Mouse (Mus musculus): Measurements from ENCODE around the gene Dnase2a. TPM values are rescaled to one million over a fixed set of nuclear protein-coding genes. Genes with fewer than 3 reads are reported as not detected.

Dnase2a gene
- total RNA-seq, 2 experiments from 2014 or later = 2.5 to 2.9 TPM

GRCm38 (mm10) chr8:84963952-84964351, 55.6 kb downstream of the Dnase2a start:
- no peak for DNase-seq (ENCODE audit: extremely low spot score in 1 of 2, low spot score in 2 of 2)
- intact Hi-C loops (cut with DNase I) = no loop called here

DNA sequence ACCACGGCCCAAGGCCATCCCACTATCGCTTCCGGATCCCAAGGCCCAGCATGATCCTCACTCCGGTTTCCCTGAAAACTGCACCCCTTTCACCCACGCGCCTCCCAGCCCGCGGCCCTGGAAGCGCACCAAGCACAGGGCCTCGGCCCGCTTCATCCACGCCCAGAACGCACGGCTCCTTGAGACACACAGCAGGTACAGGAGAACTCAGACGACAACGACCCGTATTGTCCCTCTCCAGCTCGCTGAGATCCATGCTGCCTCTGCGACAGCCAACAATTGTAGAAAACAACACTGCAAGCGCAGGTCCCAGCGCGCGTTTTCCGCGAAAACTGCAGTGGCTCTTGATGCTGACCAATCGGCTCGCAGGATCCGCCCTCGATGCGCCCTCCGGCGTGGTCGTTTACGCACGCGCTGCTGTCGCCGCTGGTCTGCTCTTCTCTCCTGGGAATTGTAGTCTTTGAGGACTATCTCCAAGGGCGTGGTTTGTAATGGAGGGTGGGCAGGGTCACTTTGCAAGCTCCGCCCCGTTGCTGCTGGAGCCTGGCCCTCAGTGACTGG, 57.5 kb downstream of the Dnase2a start:
- intact Hi-C loops (cut with DNase I) = no loop called here
- DNase-seq (ENCODE audit: extremely low spot score in 1 of 2, low spot score in 2 of 2) = peak; percentile 92 to 96

- intact Hi-C loops (cut with DNase I) = no loop called here
- DNase-seq (ENCODE audit: extremely low spot score in 1 of 2, low spot score in 2 of 2) = no peak
Measured at GRCm38 (mm10) chr8:84966603-84967002, 58.2 kb downstream of the Dnase2a start.

GRCm38 (mm10) chr8:84967532-84968304, 59.4 kb downstream of the Dnase2a start:
- intact Hi-C loops (cut with DNase I) = no loop called here
- DNase-seq (ENCODE audit: extremely low spot score in 1 of 2, low spot score in 2 of 2) = no peak

GRCm38 (mm10) chr8:84968650-84969049, 60.3 kb downstream of the Dnase2a start:
- no peak for DNase-seq (ENCODE audit: extremely low spot score in 1 of 2, low spot score in 2 of 2)
- intact Hi-C loops (cut with DNase I) = no loop called here

DNA sequence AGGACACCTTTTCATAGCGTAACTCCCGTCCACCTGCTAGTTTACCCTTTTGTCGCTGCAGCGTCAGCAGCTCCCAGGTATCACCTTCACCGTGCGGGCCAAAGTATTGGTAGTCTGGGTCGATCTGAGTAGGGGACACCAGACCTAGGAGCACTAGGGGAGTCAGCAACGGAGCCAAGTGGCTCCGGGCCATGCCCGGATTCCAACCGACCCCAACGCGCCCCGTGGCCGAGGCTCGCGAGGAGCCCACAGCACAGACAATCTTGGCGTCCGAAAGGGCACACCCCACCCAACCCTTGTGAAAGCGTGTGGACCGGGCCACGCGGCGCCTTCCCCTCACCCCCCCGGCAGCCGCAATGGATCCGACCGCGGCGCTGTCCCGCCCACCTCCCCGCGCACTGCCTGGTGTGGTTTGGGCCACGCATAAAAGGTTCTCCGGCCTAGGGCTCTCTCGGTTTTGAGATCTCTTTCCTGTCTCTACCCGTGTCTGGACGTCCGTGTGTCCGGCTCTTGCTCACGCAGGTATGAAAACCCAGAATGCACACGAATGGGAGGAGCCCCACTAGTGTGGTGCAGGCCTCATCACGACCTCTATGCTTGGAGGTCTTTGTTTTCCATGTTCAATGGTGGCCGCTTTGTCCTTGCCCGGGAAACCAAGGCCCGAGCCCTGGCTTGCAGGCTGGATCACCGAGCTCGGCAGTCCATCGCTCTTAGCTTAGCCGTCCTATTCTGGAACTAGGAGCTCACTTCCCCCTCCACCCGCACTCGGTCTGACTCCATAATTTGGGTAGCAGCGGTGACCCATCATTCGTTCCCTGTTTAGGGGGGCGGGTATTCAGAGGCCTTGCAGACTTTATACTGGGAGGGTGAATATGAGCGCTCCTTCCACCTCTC, 61.1 kb downstream of the Dnase2a start, which contains the start of the genes Gm49661, Prdx2 and Rnaseh2a:
Gene Gm49661 (minus strand): TSS at position 193 of the 894 bp plus-strand sequence.
Gene Prdx2 (plus strand): TSS at position 347 of the 894 bp plus-strand sequence.
Gene Rnaseh2a (minus strand): TSS at position 527 of the 894 bp plus-strand sequence.
- peak; percentile 62 to 84 for DNase-seq (ENCODE audit: extremely low spot score in 1 of 2, low spot score in 2 of 2)
- intact Hi-C loops (cut with DNase I) = loop anchor here (5.0 kb wide), 1 partner anchor 63 kb away; no protein-coding TSS in a partner anchor

- intact Hi-C loops (cut with DNase I) = loop anchor here (5.0 kb wide), 1 partner anchor 62 kb away; no protein-coding TSS in a partner anchor
Measured at GRCm38 (mm10) chr8:84970135-84970790, 61.9 kb downstream of the Dnase2a start.

GRCm38 (mm10) chr8:84970913-84971312, 62.6 kb downstream of the Dnase2a start:
- intact Hi-C loops (cut with DNase I) = loop anchor here (5.0 kb wide), 1 partner anchor 61 kb away; no protein-coding TSS in a partner anchor
- DNase-seq (ENCODE audit: extremely low spot score in 1 of 2, low spot score in 2 of 2) = no peak

More at GRCm38 (mm10) chr8:84970135-84970790, 61.9 kb downstream of the Dnase2a start:
- DNase-seq (ENCODE audit: extremely low spot score in 1 of 2, low spot score in 2 of 2) = no peak

Small RNAs within 50 kb of the gene (microRNA-seq; reads per million reads assigned to microRNA genes)
- gene Gm24197 (5.7 reads per million, percentile 20 among the genes with 10 or more reads in this experiment), gene Mir7069 (17.0 reads per million, percentile 37 among the genes with 10 or more reads in this experiment)

Other genes starting within 250 kb of the Dnase2a start
- gene Ier2, start 245.7 kb upstream of the Dnase2a start, total RNA-seq (2021) = 10 to 100 TPM; 10.9 to 12.3 TPM
- gene Trmt1, start 222.3 kb upstream of the Dnase2a start, total RNA-seq (2021) = 100 to 1,000 TPM; 103 to 106 TPM
- 10 to 100 TPM; 77.0 to 77.9 TPM for gene Nacc1, start 220.7 kb upstream of the Dnase2a start, total RNA-seq (2021)
- gene Lyl1, start 207.1 kb upstream of the Dnase2a start, total RNA-seq (2021) = 1 to 10 TPM; 4.3 to 4.5 TPM
- gene G430095P16Rik, start 185.6 kb upstream of the Dnase2a start, total RNA-seq (2021) = under 1 TPM in 1 of 2 experiments, not detected in 1; 0.51 TPM
- 100 to 1,000 TPM; 397 to 441 TPM for gene Nfix, start 108.2 kb upstream of the Dnase2a start, total RNA-seq (2021)
- 1 to 10 TPM; 7.4 to 8.3 TPM for gene Dand5, start 85.7 kb upstream of the Dnase2a start, total RNA-seq (2021)
- gene Gadd45gip1, start 77.0 kb upstream of the Dnase2a start, total RNA-seq (2021) = 10 to 100 TPM; 20.6 to 21.3 TPM
- gene Rad23a, start 67.9 kb upstream of the Dnase2a start, total RNA-seq (2021) = 10 to 100 TPM; 57.0 to 60.1 TPM
- 100 to 1,000 TPM; 455 to 481 TPM for gene Calr, start 61.6 kb upstream of the Dnase2a start, total RNA-seq (2021)
- 10 to 100 TPM; 59.5 to 65.8 TPM for gene Farsa, start 51.6 kb upstream of the Dnase2a start, total RNA-seq (2021)
- gene Syce2, start 36.4 kb upstream of the Dnase2a start, total RNA-seq (2021) = 10 to 100 TPM; 19.3 to 22.8 TPM
- gene Gcdh, start 14.6 kb upstream of the Dnase2a start, total RNA-seq (2021) = 10 to 100 TPM; 29.4 to 36.6 TPM
- gene Klf1, start 6.6 kb upstream of the Dnase2a start, total RNA-seq (2021) = not detected
- 100 to 1,000 TPM; 183 to 187 TPM for gene Mast1, start 28.8 kb downstream of the Dnase2a start, total RNA-seq (2021)
- gene Rtbdn, start 38.4 kb downstream of the Dnase2a start, total RNA-seq (2021) = 1 to 10 TPM; 4.2 to 4.6 TPM
- gene Gm49661, start 60.9 kb downstream of the Dnase2a start, total RNA-seq (2021) = not detected
- 100 to 1,000 TPM; 507 to 518 TPM for gene Prdx2, start 61.0 kb downstream of the Dnase2a start, total RNA-seq (2021)
- 10 to 100 TPM; 41.0 to 44.2 TPM for gene Rnaseh2a, start 61.2 kb downstream of the Dnase2a start, total RNA-seq (2021)
- 10 to 100 TPM; 29.9 to 33.0 TPM for gene Junb, start 70.2 kb downstream of the Dnase2a start, total RNA-seq (2021)
- gene Hook2, start 82.0 kb downstream of the Dnase2a start, total RNA-seq (2021) = 10 to 100 TPM; 13.4 to 13.9 TPM
- gene Best2, start 106.0 kb downstream of the Dnase2a start, total RNA-seq (2021) = not detected
- gene Asna1, start 116.7 kb downstream of the Dnase2a start, total RNA-seq (2021) = 100 to 1,000 TPM; 111 to 113 TPM
- 100 to 1,000 TPM; 139 to 145 TPM for gene Trir, start 118.3 kb downstream of the Dnase2a start, total RNA-seq (2021)
- gene Tnpo2, start 128.4 kb downstream of the Dnase2a start, total RNA-seq (2021) = 100 to 1,000 TPM; 168 to 193 TPM
- gene Fbxw9, start 151.5 kb downstream of the Dnase2a start, total RNA-seq (2021) = 10 to 100 TPM; 60.1 to 63.5 TPM
- gene Gm5741, start 159.4 kb downstream of the Dnase2a start, total RNA-seq (2021) = not detected
- 10 to 100 TPM; 72.3 to 78.4 TPM for gene Dhps, start 163.2 kb downstream of the Dnase2a start, total RNA-seq (2021)
- gene Wdr83os, start 172.2 kb downstream of the Dnase2a start, total RNA-seq (2021) = 10 to 100 TPM; 54.3 to 60.4 TPM
- 10 to 100 TPM; 24.8 to 28.9 TPM for gene Wdr83, start 172.7 kb downstream of the Dnase2a start, total RNA-seq (2021)
- gene Man2b1, start 174.7 kb downstream of the Dnase2a start, total RNA-seq (2021) = 10 to 100 TPM; 35.6 to 37.2 TPM
- 1 to 10 TPM; 5.6 to 6.0 TPM for gene Zfp791, start 214.5 kb downstream of the Dnase2a start, total RNA-seq (2021)
- not detected for gene Cks1brt, start 243.4 kb downstream of the Dnase2a start, total RNA-seq (2021)

Data from left cerebral cortex, postnatal 10 days (tissue).